Mouse (Mus musculus) monocyte, adult 5-6 weeks (primary cell): ENCODE measurements around the gene Cul3. TPM values are rescaled to one million over a fixed set of nuclear protein-coding genes. Genes with fewer than 3 reads are reported as not detected.

ENCODE experiments used
- total RNA-seq: library from RNA; stranded (forward); fragments of 200-1000, 200-491, 200-594 nt; gene quantifications from 3 replicates; pipeline ENCODE4 v1.2.3, GENCODE M21; 2017

The Cul3 gene
- total RNA-seq, 1 experiment from 2014 or later = 303 TPM

Other genes with a start within 250 kb of the Cul3 start
- gene Fam124b, start 122.0 kb downstream of the Cul3 start, total RNA-seq = 0.53 to 1.2 TPM in 2 of 3 replicates, not detected in the other
- not detected in 3 replicates for gene Gm45261, start 121.0 kb upstream of the Cul3 start, total RNA-seq